Mouse (Mus musculus) forebrain, embryonic 11.5 days (tissue): ENCODE results near the gene Slc35f5. TPM values are rescaled to one million over a fixed set of nuclear protein-coding genes. Genes with fewer than 3 reads are reported as not detected.

Experiments used
- ATAC-seq: fragments of 200-750 bp; cut with Nextera tagmentation; replicated peaks from 2 replicates; pipeline ENCODE4 v1.8.0; 2017; ENCODE audit warnings: moderate TSS enrichment; ENCODE audit not compliant: low FRiP score
- DNase-seq: peaks from one replicate; pipeline ENCODE4 v3.0.0-alpha.2; 2017; ENCODE audit warnings: low spot score
- H3K27ac ChIP-seq: fragments of 300-500 bp; sonication (generic); 2 replicates; pipeline ENCODE4 v1.5.1; 2014; ENCODE audit warnings: low read depth, low read length
- H3K27me3 ChIP-seq: fragments of 300-500 bp; sonication (generic); 2 replicates; pipeline ENCODE4 v1.6.1; 2014; ENCODE audit warnings: mild to moderate bottlenecking, low read length, mixed read lengths; ENCODE audit not compliant: control insufficient read depth, insufficient read depth
- H3K36me3 ChIP-seq: fragments of 300-500 bp; sonication (generic); 2 replicates; pipeline ENCODE4 v1.6.1; 2014; ENCODE audit warnings: mild to moderate bottlenecking, low read length, moderate library complexity, mixed read lengths; ENCODE audit not compliant: control insufficient read depth, insufficient read depth
- H3K4me1 ChIP-seq: fragments of 300-500 bp; sonication (generic); replicated peaks from 2 replicates; pipeline ENCODE4 v1.6.1; 2014; ENCODE audit warnings: low read length, mixed read lengths; ENCODE audit not compliant: control insufficient read depth, insufficient read depth
- H3K4me2 ChIP-seq: fragments of 300-500 bp; sonication (generic); 2 replicates; pipeline ENCODE4 v1.6.1; 2014; ENCODE audit warnings: low read depth, mild to moderate bottlenecking, low read length, moderate library complexity, mixed read lengths; ENCODE audit not compliant: severe bottlenecking
- H3K4me3 ChIP-seq: fragments of 300-500 bp; sonication (generic); 2 replicates; pipeline ENCODE4 v1.5.1; 2014; ENCODE audit warnings: low read depth, low read length
- H3K9ac ChIP-seq: fragments of 300-500 bp; sonication (generic); 2 replicates; pipeline ENCODE4 v1.6.1; 2014; ENCODE audit warnings: low read length
- H3K9me3 ChIP-seq: fragments of 300-500 bp; sonication (generic); 2 replicates; pipeline ENCODE4 v1.6.1; 2016; ENCODE audit warnings: low read length, mixed read lengths; ENCODE audit not compliant: control insufficient read depth
- WGBS: fragments of 180-500 bp; shearing (Covaris S2); extraction: QIAGEN DNeasy Blood & Tissue Kit; methylation state at CpG from one replicate; pipeline ENCODE4 v1.1.7; 2014; 5-methylcytosine and 5-hydroxymethylcytosine counted together
- polyA plus RNA-seq: library from polyadenylated mRNA; unstranded; fragments of >200 nt; fragmentation: Nextera tagmentation; extraction: Ambion mirVana; gene quantifications from 2 replicates; pipeline ENCODE4 v1.2.1, GENCODE M21; 2014

The Slc35f5 gene
- polyA plus RNA-seq, 1 experiment from 2014 or later = 24.3 TPM

- Histone ChIP-seq H3K9me3 (no peaks in the 10 kb centered on the region), H3K27me3 (no peaks in the 10 kb centered on the region), H3K36me3 (no peaks in the 10 kb centered on the region), H3K9ac (peak overlapping the region; percentile 74), H3K4me1 (no peaks in the 10 kb centered on the region; the same call in 1 of the 2 replicates), H3K4me3 (peak overlapping the region; percentile 57), H3K4me2 (peak overlapping the region; percentile 80), H3K27ac (no peak overlapping the region)
- WGBS = 1% methylated on average over 29 of the region's 29 CpGs
- DNase-seq = no peak
- ATAC-seq = no peak; the same call in 1 of the 2 replicates
These were observed 811 bp downstream of the Slc35f5 start for GRCm38 (mm10) chr1:125561206-125561605.

- 74% methylated on average over 4 of the region's 4 CpGs for WGBS
- Histone ChIP-seq H3K9ac (no peak overlapping the region), H3K4me2 (peak overlapping the region; percentile 80; the same call in 1 of the 2 replicates), H3K27me3 (no peaks in the 10 kb centered on the region), H3K36me3 (no peaks in the 10 kb centered on the region), H3K4me3 (peak overlapping the region; percentile 57), H3K4me1 (no peaks in the 10 kb centered on the region; the same call in 1 of the 2 replicates), H3K9me3 (no peaks in the 10 kb centered on the region), H3K27ac (no peak overlapping the region)
- DNase-seq (no peak), ATAC-seq (no peak)
These were observed 1.4 kb downstream of the Slc35f5 start for GRCm38 (mm10) chr1:125561841-125562240.

GRCm38 (mm10) chr1:125568126-125568525 is 7.7 kb downstream of the Slc35f5 start:
- Histone ChIP-seq H3K9me3 (no peaks in the 10 kb centered on the region), H3K36me3 (no peaks in the 10 kb centered on the region), H3K9ac (no peak overlapping the region), H3K4me1 (no peaks in the 10 kb centered on the region), H3K4me3 (no peak overlapping the region), H3K4me2 (no peak overlapping the region), H3K27me3 (no peaks in the 10 kb centered on the region), H3K27ac (no peak overlapping the region)
- WGBS = 80% methylated on average over 4 of the region's 4 CpGs
- ATAC-seq = no peak
- no peak for DNase-seq

- no peak overlapping the region for H3K27ac ChIP-seq
- ATAC-seq (no peak), DNase-seq (no peak)
- H3K27me3 ChIP-seq = no peaks in the 10 kb centered on the region
- H3K4me3 ChIP-seq = no peak overlapping the region
- no peaks in the 10 kb centered on the region for H3K4me1 ChIP-seq
- no peaks in the 10 kb centered on the region for H3K36me3 ChIP-seq
- no peak overlapping the region for H3K9ac ChIP-seq
- WGBS = 69% methylated on average over 2 of the region's 2 CpGs
- no peak overlapping the region for H3K4me2 ChIP-seq
- no peaks in the 10 kb centered on the region for H3K9me3 ChIP-seq
These were observed 13.8 kb downstream of the Slc35f5 start for GRCm38 (mm10) chr1:125574219-125574618.

- no peak overlapping the region for H3K4me2 ChIP-seq
- no peaks in the 10 kb centered on the region for H3K4me1 ChIP-seq
- WGBS = 85% methylated on average over 10 of the region's 10 CpGs
- H3K9me3 ChIP-seq = no peaks in the 10 kb centered on the region
- DNase-seq (no peak), ATAC-seq (no peak)
- no peaks in the 10 kb centered on the region for H3K36me3 ChIP-seq
- no peak overlapping the region for H3K4me3 ChIP-seq
- no peak overlapping the region for H3K9ac ChIP-seq
- H3K27me3 ChIP-seq = no peaks in the 10 kb centered on the region
- H3K27ac ChIP-seq = no peak overlapping the region
These were observed 15.2 kb downstream of the Slc35f5 start for GRCm38 (mm10) chr1:125575458-125576114.

- Histone ChIP-seq H3K36me3 (no peaks in the 10 kb centered on the region), H3K4me1 (no peaks in the 10 kb centered on the region), H3K4me2 (no peak overlapping the region), H3K27me3 (no peaks in the 10 kb centered on the region), H3K9ac (no peak overlapping the region), H3K4me3 (no peak overlapping the region), H3K27ac (no peak overlapping the region), H3K9me3 (no peaks in the 10 kb centered on the region)
- DNase-seq (no peak), ATAC-seq (no peak)
These were observed 16.6 kb downstream of the Slc35f5 start for GRCm38 (mm10) chr1:125576965-125577364.

- DNase-seq = no peak
- H3K27ac ChIP-seq = no peak overlapping the region
- no peak overlapping the region for H3K4me2 ChIP-seq
- no peaks in the 10 kb centered on the region for H3K27me3 ChIP-seq
- H3K4me1 ChIP-seq = no peaks in the 10 kb centered on the region
- WGBS = 86% methylated on average over 1 of the region's 1 CpGs
- H3K36me3 ChIP-seq = no peaks in the 10 kb centered on the region
- ATAC-seq = no peak
- H3K4me3 ChIP-seq = no peak overlapping the region
- no peaks in the 10 kb centered on the region for H3K9me3 ChIP-seq
- H3K9ac ChIP-seq = no peak overlapping the region
These were observed 17.7 kb downstream of the Slc35f5 start for GRCm38 (mm10) chr1:125578091-125578490.

- no peaks in the 10 kb centered on the region for H3K27me3 ChIP-seq
- H3K36me3 ChIP-seq = no peaks in the 10 kb centered on the region
- DNase-seq = no peak
- H3K4me1 ChIP-seq = no peaks in the 10 kb centered on the region
- WGBS = 94% methylated on average over 3 of the region's 3 CpGs
- no peak overlapping the region for H3K4me2 ChIP-seq
- no peak overlapping the region for H3K9ac ChIP-seq
- H3K4me3 ChIP-seq = no peak overlapping the region
- no peak for ATAC-seq
- no peak overlapping the region for H3K27ac ChIP-seq
- no peaks in the 10 kb centered on the region for H3K9me3 ChIP-seq
These were observed 20.7 kb downstream of the Slc35f5 start for GRCm38 (mm10) chr1:125581134-125581533.

GRCm38 (mm10) chr1:125603620-125604019 is 43.2 kb downstream of the Slc35f5 start:
- H3K9ac ChIP-seq = no peak overlapping the region
- H3K4me2 ChIP-seq = no peak overlapping the region
- ATAC-seq (no peak), DNase-seq (no peak)
- no peaks in the 10 kb centered on the region for H3K27me3 ChIP-seq
- no peaks in the 10 kb centered on the region for H3K36me3 ChIP-seq
- H3K4me3 ChIP-seq = no peak overlapping the region
- H3K4me1 ChIP-seq = no peaks in the 10 kb centered on the region
- no peak overlapping the region for H3K27ac ChIP-seq
- H3K9me3 ChIP-seq = no peaks in the 10 kb centered on the region
- 79% methylated on average over 4 of the region's 4 CpGs for WGBS
